Mouse (Mus musculus) adrenal gland (tissue): ENCODE measurements around the gene Dctd.

Experiments used
- intact Hi-C: fragments of 180-260 bp; cut with DNase I; formaldehyde crosslinking; loops from one replicate; pipeline ENCODE4 v1.15.1; 2025
- long read RNA-seq, 2 experiments: library from polyadenylated mRNA; unstranded; transcript quantifications; one replicate each; pipeline ENCODE4 v2.0.0; 2020; ENCODE audit warnings: borderline replicate concordance in 1 of 2; ENCODE audit not compliant: insufficient replicate concordance in 1 of 2

The Dctd gene
- long read RNA-seq, experiment 1, partial matches to known transcripts, result 0 of 2 reads
- long read RNA-seq, experiment 1, other reads (novel, unspliced or antisense), result 0 of 2 reads
- long read RNA-seq, experiment 2, partial matches to known transcripts, result 0 of 2 reads
- long read RNA-seq, experiment 2, other reads (novel, unspliced or antisense), result 0 of 2 reads

GRCm38 (mm10) chr8:48098792-48099191 is at the start of gene Dctd:
Gene Dctd (plus strand): TSS chr8:48099092.
- intact Hi-C loops, result loop anchor here (10.0 kb wide), 2 partner anchors 126 to 426 kb away; no protein-coding TSS in a partner anchor

GRCm38 (mm10) chr8:48053611-48054010 is 45.3 kb upstream of the Dctd start:
- intact Hi-C loops, result no loop called here

DNA sequence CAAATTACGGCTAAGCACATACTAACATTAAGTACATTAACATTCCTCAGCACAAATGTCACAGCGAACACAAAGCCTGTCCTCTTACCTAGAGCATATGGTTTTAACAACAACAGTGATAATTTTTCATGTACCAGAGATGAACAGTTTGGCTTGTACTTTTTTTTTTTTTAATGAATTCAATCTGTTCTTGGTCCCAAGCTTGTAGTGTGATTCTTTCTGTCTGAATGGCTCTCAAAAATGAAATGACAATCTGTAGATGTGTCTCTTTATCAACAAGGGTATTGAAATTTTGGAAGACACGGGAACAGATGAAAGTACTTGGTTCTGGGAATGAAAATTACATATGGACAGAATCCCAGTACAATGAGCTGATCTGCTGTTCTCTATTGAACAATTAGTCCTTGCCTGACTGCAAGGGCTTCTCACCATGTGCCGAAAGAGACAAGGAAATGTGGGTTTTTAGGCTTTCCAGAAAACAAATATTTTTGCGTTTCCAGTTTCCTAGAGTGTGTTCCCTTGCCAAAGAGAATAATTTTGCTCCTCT is 35.3 kb upstream of the Dctd start:
- intact Hi-C loops, result no loop called here

- intact Hi-C loops, result no loop called here
These were observed 24.7 kb upstream of the Dctd start for GRCm38 (mm10) chr8:48074149-48074548.

DNA sequence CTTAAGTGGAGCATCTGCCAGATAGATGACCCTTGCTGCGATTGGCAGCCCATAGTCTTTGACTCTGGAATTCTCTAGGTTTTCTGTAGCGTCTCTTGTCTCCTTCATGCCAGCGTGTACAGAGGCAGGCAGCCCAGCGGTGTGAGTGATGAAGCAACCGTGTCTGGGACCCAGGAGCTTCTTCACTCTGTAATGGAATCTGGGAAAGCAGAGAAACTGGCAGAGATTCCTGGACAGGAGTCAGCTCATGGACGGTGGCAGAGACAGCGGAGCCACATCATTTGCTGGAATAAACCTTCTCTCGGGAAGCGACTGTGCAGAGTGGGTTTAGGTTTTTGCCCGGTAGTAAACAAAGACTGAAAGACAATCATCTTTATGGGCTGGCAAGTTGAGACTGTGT is 16.5 kb upstream of the Dctd start:
- intact Hi-C loops, result no loop called here

DNA sequence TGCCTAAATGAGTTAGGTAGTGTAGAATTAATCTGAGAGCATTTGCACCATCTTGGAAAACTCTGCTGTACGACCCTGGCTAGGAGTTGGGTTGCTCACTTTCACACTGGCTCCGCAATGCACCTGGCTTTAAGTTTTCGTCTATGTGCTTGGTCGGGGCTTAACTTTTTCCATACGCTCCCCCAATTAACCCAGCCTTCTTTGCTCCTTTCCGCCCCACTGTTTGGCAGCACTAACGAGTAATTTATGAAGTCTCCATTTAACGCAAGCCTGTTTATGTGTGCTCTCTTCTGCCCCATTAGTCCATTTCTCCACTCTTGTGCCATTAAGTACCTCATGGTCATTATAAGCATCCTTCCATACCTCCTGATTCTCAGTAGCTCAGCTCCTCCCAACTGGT is 8.2 kb upstream of the Dctd start:
- intact Hi-C loops, result loop anchor here (10.0 kb wide), 2 partner anchors 134 to 434 kb away; no protein-coding TSS in a partner anchor

DNA sequence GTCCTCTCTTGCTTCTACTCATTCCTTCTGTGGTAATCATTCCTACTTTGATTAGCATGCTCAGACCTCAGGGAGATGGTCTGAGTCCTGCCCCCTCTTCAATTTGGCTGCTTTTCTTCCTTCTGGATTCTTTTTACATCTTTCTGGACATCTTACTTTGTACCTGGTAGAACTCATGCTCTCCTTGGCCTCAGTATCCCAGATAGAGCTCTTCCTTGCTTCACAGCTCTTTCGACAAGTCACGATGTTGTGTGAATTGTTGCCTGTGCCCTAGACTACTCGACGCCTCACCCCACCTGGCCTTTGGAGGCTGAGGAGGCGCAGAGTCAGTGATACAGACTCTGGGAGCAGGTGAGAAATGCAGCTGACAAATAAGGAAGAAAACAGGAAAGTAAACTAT is 3.5 kb upstream of the Dctd start:
- intact Hi-C loops, result loop anchor here (10.0 kb wide), 2 partner anchors 129 to 429 kb away; no protein-coding TSS in a partner anchor

GRCm38 (mm10) chr8:48097131-48097794 is 1.6 kb upstream of the Dctd start:
- intact Hi-C loops, result loop anchor here (10.0 kb wide), 2 partner anchors 128 to 428 kb away; no protein-coding TSS in a partner anchor

DNA sequence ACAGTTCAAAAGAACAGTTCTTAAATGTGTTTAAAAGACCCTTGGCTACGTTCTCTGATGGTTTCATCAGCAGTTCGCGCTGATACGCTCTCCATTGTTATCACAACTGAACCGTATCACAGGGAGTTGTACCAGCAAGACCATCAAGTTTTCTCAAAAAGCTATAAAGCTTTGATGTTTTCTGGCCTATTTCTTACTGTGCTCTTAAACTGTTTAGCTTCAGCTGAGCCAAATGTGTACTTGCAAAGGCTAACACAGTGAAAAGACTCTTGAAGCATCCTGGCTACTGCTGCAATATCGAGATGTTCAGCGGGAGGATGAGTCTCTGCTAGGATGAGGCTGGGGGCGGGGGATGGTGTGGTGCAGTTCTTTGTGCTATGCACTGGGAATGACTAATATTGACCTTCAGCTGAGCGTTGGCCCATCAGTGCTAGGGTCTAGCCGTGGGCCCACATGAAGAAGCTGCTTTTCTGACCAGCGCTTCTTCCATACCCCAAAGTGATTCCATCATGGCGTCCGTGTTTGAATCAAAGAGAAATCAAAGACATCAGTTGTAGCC is 732 bp upstream of the Dctd start:
- intact Hi-C loops, result loop anchor here (10.0 kb wide), 2 partner anchors 127 to 427 kb away; no protein-coding TSS in a partner anchor

DNA sequence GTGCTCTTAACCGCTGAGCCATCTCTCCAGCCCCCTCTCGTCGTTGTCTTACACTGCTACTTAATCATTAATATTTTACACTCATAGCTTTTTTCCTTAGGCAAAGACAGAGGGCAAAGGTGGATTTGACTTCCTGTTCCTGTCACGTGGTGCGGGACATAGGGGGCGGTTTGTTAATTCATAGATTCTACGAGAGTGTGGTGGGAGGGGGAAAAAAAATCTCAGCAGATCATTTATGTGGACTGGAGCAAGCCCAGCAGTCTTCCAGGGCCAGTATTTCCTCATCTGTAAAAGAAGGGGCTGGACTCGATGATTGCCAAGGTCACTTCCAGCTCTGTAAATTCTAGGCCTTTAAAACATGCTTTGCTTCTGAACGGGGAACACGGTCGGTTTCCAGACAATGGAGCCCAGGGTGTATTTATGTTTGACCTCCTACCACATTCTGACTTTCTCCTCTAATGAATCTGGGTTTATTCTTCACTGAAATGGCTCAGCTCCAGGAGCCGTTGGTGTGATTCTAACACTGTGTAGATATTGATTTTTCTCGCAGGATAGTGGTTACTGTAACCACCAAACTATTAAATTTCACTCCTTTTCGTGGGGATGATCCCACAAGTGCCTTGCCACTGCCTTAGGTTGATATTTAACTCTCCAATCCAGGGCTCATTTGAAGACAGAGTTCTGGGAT is 1.4 kb downstream of the Dctd start:
- intact Hi-C loops, result no loop called here

GRCm38 (mm10) chr8:48109373-48109855 is 10.5 kb downstream of the Dctd start:
- intact Hi-C loops, result no loop called here

GRCm38 (mm10) chr8:48109856-48110780 is 11.2 kb downstream of the Dctd start:
- intact Hi-C loops, result no loop called here

DNA sequence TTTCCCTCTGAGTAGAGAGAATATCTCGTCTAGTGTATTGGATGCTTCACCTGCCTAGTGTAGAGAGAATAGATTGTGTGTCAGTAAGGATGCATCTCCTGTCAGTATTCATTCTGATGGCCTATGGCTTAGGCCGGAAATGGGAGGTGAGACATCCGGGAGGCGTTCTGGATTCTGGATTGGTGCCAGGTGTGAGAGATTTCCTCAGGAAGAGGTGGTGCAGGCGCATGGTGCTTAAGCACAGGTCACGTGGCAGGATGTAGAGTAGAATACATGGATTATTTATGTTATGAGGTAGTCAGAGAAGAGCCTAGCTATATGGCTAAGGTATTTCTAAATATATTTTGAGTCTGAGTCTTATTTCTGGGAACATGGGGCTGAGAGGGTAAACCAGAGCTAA is 15.7 kb downstream of the Dctd start:
- intact Hi-C loops, result no loop called here

DNA sequence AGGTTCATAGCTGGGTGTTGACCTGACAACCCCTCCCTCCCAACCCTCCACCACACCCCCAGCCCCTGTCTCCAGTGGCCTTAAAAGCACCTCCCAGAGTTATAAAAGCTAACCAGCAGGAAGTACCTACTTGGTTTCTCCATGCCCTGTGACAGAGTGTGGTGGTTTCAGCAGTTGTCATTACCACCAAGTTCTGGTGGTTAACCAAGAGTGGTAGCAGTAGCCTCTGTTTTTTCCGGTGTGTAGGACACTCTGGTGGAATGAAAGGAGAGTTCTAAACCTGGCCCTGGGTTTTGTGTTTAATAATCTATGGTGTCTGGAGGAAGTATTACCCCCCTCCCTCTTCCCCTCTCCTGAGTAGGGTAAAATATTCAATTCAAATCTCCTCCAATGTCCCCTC is 24.1 kb downstream of the Dctd start:
- intact Hi-C loops, result no loop called here

DNA sequence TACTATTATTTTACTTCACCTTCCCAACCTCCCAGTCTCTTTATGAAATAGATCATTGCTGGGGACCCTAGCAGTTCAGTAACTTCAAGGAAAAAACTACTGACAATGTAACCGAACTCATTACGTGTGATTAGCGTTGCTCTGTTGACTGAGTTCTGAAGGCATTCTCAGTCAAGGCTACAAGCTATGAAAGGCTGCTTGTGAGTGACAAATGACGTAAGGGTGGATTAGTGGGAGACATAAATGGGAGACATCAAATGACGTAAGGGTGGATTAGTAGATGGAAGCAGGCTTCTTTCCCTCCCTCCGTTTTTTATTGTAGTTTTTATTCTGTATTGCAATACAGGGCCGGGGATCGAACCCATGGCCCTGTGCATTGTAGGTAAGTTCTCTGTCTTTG is 26.0 kb downstream of the Dctd start:
- intact Hi-C loops, result no loop called here

DNA sequence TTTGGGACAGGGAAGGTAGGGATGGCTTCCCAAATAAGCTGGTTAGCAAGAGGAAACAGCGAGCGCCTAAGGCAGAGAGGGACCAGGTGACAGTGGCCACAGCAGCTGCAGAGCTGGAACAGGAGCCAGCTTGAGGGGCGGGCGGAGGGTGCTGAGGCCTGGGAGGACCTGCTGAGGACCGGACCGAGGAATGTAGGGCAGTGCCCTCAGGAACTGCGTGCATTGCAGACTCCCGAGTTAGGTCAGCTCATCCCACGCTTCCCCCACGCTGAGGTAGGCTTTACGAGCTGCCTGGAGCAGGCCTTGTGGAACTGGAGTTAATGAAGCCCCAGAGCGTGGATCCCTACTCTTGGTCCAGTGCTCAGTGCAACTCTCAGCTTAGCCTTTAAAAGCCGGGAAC is 28.1 kb downstream of the Dctd start:
- intact Hi-C loops, result no loop called here

- intact Hi-C loops, result no loop called here
These were observed 31.4 kb downstream of the Dctd start for GRCm38 (mm10) chr8:48130266-48130665.

- intact Hi-C loops, result no loop called here
These were observed 34.4 kb downstream of the Dctd start for GRCm38 (mm10) chr8:48133321-48133720.

DNA sequence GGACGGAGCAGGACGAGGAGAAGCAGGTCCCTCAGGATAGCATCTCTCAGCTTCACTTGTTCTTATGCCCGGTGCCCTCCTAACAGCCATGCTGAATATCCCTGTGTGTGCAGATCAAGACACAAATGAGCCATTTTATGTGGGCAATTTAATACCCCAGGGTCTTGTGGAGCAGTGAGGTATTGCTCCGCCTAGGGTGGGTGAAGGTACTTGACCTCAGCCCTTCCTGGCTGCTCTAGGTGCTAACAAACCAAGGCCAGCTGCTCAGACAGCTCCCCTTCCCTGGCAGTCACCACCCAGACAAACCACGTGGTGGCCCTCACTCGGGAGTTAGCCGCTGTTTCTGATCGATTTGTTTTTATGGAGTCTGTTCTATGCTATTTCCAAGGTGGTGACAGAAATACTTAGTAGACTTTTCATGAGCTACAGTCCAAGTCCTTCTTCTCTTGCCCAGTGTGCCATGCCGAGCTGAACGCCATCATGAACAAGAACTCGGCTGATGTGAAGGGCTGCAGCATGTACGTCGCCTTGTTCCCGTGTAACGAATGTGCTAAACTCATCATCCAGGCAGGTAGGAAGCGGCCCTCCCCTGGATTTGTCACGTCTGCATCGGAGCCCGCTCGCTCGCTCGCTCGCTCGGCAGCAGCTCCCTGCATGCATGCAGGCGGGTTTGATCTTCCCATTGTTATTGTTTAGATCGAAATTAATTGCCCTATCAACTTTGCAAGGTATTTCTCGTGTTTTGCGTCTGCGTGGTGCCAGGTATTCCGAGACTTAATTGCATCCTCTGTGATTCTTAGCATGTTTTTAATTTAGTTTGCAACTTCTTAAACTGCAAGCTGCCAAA is 38.1 kb downstream of the Dctd start:
- intact Hi-C loops, result no loop called here

DNA sequence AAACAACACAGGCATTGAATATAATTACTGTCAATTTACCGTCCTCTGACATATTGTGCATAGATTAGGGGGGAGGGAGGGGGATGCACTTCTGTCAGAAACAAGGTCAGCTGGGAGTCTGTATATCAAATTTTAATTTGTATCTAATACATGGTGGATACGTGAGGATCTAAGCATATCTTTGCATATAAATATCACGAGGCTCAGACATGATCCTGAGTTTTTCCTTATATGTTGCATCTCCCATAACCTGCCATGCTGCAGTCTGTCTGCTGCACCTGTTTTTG is 38.7 kb downstream of the Dctd start:
- intact Hi-C loops, result no loop called here
